Mouse (Mus musculus): ENCODE data around the gene Ltk.

The Ltk gene

GRCm38 (mm10) chr2:119703171-119703570 lies 57.1 kb downstream of the Ltk start:
- no peak for DNase-seq (ENCODE audit: low read depth, low spot score)

Data from telencephalon, adult 2 months (tissue).